Comparison of ENCODE assay signal across 17 mouse cellular contexts in the genomic region with DNA sequence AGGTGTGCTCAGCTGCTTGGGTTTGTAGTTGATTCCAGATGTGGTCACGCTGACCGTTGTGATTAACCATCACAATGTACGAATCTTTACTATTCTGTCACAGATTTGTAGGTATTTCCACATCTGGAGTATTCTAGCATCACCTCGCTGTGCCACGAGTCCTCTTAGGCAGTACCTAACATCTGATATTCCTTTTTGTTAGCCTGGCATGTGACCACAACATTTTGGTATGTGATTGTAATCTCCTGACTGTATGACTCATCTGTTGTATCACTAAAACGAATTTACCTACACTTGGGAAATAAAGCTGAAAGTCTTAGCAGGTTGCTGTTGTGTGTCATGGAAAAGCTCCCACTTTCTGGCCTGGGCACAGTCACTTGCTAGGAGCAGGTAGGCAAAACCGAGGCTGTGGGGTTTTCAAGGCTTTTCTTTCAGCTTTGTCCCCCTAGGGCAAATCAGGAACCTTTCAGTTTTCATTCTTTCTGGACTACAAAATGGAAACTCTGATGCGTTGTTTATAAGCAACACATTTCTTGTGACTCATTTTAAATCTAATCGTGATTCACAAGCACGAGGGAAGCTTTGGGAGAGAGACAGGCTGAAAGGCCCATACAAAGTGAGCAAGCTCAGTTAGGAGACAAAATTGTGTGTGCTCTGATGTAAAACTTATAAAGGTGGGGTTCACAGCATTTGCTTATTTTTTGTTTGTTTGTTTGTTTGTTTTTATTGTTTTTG.
"Had no signal": no experiment of that assay in that cellular context is flagged by ENCODE, and none has a peak within 500 bp of the region (broad histone marks: within the 10 kb centered on the region; RNA-seq: fewer than 3 reads in every experiment).

No protein-coding gene starts in this region.

- ATAC-seq: liver, postnatal 0 days; lung, postnatal 0 days; midbrain, embryonic 13.5 days; midbrain, embryonic 16.5 days had no signal

- H3K27me3 ChIP-seq: limb, embryonic 12.5 days; limb, embryonic 15.5 days; midbrain, embryonic 13.5 days; neural tube, embryonic 13.5 days had no signal

- DNase-seq: kidney, postnatal 14 days; kidney, postnatal 4 days; left cerebral cortex, postnatal 4 days; liver, postnatal 0 days; lung, embryonic 14.5 days; thymus, adult 18-20 months; thymus, postnatal 25 days had no signal

- H3K27ac ChIP-seq: limb, embryonic 12.5 days; limb, embryonic 15.5 days; liver, embryonic 14.5 days; macrophage; midbrain, embryonic 13.5 days; neural tube, embryonic 13.5 days had no signal

- H3K9me3 ChIP-seq: limb, embryonic 12.5 days; limb, embryonic 15.5 days; midbrain, embryonic 13.5 days; neural tube, embryonic 13.5 days had no signal

- H3K4me2 ChIP-seq: limb, embryonic 12.5 days; limb, embryonic 15.5 days; liver, embryonic 11.5 days; lung, embryonic 14.5 days; midbrain, embryonic 13.5 days; neural tube, embryonic 13.5 days had no signal

- H3K4me3 ChIP-seq: limb, embryonic 12.5 days; limb, embryonic 15.5 days; midbrain, embryonic 13.5 days; myocyte; neural tube, embryonic 13.5 days had no signal

- H3K4me1 ChIP-seq: limb, embryonic 12.5 days; limb, embryonic 15.5 days; midbrain, embryonic 13.5 days; neural tube, embryonic 13.5 days had no signal

- H3K9ac ChIP-seq: limb, embryonic 12.5 days; limb, embryonic 15.5 days; liver, embryonic 14.5 days; liver, postnatal 0 days; lung, embryonic 14.5 days; midbrain, embryonic 13.5 days; neural tube, embryonic 13.5 days had no signal

- H3K36me3 ChIP-seq: limb, embryonic 12.5 days; limb, embryonic 15.5 days; midbrain, embryonic 13.5 days; neural tube, embryonic 13.5 days had no signal
